Mouse (Mus musculus) heart, adult 8-10 months (tissue): ENCODE data around the gene Cyb561d2. TPM values are rescaled to one million over a fixed set of nuclear protein-coding genes. Genes with fewer than 3 reads are reported as not detected.

Experiments used
- DNase-seq: peaks from one replicate; pipeline ENCODE4 v3.0.0; 2022; ENCODE audit warnings: low spot score
- total RNA-seq, 4 experiments: library from RNA; stranded (reverse); gene quantifications; 2 replicates each; pipeline ENCODE4 v1.2.4; 2022

Cyb561d2 gene
- total RNA-seq, 4 experiments from 2014 or later = 5.1 to 6.3 (median 5.4) TPM

DNA sequence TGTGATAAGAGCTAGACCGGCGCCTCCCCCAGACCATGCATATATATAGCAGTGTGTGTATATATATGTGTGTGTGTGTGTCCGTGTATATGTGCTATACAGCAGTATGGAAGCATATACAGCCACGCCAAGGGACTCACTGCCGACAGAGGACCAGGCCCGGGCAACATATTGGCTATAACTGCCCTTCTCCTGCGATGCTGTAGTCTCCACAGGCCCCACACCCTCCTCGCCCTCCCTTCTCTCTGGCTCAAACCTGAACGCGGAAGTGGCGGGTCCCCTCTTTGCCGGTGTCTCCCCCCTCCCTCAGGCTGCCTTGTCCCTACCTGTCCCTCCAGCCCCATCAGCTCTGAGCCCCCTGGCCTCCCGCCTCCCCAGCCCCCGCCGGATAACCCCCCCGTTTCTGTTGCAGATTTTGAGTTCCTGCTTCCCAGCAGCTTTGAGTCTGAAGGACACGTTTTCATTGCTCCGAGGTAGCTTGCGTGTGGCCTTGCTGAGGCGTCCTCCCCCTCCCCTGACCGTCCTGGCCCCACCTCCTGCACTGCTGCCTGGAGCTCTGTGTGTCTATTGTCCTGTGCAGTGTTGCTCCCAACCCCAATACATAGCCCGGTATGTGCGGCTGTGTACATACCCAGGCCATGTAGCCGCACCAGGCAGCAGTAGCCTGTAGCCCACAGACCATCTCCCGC lies 20.1 kb downstream of the Cyb561d2 start:
- DNase-seq = no peak

DNA sequence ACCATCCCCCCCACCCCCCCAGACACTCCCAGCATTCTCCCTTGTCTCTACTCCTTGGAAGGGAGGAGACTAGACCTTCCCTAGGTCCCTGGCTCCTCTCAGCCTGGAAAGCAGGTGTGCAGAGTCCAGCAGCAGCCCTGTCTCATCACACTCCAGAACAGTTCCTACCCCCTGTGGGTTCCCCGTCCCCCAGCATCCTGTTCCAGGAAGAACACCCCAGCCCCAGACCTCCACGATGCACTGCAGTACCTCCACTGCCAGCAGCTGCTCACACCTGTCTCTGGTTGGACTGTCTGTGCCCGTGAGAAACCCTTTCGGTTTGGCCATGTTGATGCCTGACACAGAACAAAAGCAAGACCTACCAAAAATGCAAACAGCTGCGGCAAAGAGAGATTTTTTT lies 20.8 kb downstream of the Cyb561d2 start:
- no peak for DNase-seq

DNA sequence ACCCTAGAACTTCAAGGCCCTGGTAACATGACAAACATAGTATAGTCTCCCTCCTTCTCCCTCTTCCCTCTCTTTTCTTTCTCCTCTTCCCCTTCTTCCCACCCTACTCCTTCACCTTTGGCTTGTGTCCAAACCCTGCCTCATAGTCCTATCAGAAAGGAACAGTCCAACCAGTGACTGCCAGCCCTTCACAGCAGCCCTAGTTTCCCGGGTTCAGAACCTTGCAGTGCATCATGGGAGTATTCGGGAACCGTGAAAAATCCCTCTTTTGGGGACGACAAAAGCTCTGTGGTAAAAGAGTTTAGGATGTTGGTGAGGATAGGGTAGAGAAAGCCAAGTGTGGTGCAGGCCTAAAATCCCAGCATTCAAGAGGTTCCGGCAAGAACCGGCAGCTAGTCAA lies 21.7 kb downstream of the Cyb561d2 start:
- no peak for DNase-seq

DNA sequence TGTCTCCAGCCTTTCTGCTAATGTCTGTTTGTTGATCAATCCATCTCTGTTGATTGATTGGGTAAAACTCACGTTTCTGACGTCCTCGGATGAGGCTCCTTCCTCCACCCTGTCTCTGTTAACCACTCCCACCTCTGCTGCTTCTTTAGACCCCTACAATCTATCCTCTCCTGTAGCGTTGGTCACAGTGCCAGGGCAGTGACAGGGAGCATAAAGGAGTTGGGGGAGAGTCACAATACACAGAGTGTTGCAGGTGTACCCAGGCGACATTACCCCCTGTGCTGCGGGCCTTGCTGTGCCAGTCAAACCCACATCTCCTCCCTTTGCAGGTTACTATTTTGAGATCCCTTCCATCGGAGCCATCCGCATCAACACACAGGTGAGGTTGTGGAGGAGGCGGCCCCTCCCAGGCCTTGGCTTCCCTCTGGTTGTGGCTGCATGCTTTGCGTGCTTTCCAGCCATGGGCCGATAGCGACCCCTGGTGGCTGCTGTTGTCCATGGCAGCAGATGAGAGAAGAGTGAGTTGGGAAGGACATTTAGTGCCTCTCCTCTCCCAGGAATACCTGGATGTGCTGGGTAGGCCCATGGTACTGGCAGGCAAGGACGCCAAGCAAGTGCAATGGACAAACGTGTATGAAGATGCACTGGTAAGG lies 27.6 kb downstream of the Cyb561d2 start:
- peak; percentile 74 for DNase-seq

DNA sequence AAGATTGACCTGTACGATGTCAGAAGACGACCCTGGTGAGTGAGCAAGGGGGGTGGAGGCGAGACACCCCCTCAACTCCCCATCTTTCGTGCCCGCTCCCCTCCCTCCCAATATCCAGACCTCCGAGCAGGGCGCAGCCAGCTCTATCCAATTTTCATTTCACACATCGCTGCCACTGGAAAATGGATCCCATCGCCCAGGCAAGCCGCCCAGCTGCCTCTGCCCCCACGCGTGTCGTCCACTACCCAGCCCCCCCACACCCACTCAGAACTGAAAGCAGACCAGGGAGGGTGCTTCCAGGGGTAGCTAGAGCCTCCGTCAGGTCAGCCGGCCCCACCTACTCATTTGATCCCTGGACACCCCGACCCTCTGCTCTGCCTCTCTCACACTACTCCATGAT lies 29.7 kb downstream of the Cyb561d2 start:
- DNase-seq = no peak

DNA sequence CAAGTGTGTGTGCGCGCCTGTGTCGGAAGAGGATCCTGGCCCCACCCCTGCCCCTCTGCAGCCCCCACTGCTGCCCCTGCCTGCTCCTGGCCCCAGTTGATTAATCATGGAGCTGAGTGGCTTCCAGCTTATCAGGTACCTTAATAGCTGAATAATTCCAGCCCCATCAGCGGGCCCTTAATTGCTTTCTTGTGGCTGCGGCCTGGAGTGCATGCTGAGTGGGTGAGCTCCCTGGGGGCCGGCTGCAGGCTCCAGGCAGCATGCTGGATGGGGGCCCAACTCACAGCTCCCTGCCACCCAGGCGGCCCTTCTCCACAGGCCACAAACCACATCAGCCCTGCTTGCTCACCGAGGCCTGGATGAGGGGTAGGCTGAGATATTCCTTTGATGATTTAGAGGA lies 30.6 kb downstream of the Cyb561d2 start:
- no peak for DNase-seq

DNA sequence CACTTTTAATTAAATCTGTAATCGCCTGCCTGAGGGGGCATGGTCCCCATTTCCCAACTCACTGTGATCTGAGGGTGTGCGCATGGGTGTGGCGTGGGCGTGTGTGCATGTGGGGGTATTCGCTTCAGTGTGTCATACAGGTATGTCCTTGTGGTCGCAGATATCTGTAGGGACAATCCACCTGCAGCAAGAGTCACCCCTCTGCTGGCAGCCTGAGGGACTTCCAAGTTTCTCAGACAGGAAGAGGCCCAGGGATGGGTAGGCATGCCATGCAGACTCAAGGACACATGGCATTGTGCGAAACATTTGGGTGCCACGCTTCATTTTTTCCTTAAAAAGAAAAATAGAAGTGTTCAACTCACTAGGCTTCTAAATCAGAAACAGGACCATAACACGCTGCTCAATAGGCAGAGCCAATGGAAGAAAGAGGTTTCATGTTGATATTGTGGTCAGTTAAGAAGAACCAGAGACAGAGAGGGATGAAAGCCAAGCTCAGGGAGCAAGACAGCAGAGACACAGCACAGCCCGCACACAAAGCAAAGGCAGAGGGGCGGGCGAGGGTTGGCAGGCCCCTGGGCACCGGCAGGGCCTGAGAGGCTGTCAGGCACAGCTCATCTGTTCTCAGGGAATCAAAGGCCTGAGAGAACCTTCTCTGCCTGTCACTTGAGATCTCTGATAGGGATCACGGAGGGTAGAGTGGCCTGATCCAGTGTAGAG lies 31.5 kb downstream of the Cyb561d2 start:
- no peak for DNase-seq

DNA sequence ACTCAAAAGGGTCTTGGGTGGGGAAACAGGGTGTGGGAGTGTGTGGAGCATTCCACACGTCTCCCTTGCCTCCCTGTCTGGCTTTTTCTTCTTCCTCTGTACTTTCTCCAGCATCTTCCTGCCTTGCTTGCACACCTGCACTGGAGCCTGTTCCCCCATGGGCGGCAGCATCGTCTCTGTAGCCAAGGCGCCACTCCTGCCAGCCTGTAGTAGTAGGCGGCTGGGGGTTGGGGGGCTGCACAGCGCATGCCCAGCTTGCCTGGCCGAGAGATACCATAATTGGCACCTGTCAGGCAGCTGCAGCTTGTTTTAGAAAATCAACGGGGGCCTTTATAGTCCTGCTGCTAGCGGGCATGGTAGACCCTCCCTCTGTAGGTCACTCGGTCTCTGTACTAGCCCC lies 33.7 kb downstream of the Cyb561d2 start:
- no peak for DNase-seq

DNA sequence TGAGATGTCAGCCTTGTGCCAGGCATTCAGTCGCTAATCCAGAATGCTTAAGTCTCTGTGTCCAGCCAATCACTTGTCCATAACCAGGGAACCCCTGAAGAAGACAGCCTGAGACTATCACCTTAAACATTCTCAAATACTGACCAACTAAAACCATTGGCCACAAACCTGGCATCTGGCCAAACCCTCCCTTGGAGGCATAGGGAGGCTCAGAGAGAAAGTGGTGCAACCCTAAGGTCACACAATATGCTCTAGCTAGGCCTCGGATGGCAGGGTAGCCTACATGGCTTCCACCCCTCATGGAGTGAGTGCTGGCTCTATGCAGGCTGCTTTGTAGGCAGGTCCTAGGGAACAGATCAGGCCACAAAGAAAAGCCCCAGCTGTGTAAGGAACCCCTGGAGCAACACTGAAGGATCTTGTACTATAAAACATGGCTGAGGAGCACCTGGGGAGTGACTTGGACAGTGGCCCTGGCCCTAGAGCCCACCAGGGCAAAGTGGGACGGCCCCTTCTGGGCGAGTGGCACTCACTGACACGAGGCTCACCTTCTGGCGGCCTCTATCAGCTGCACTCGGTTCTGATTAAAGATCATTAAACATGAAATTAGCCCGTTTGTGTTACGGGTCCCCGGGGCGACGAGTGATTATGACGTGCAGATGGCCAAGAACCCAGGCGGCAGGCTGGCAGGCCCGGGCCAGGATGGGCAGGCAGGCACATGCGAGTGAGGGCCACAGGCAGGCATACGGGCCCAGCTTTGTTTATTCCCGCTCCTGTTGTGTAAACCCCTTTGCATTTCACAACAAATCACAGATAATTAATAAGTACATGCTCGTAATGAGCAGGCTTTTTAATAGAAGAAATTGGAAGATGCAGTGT lies 37.1 kb downstream of the Cyb561d2 start:
- DNase-seq = no peak

DNA sequence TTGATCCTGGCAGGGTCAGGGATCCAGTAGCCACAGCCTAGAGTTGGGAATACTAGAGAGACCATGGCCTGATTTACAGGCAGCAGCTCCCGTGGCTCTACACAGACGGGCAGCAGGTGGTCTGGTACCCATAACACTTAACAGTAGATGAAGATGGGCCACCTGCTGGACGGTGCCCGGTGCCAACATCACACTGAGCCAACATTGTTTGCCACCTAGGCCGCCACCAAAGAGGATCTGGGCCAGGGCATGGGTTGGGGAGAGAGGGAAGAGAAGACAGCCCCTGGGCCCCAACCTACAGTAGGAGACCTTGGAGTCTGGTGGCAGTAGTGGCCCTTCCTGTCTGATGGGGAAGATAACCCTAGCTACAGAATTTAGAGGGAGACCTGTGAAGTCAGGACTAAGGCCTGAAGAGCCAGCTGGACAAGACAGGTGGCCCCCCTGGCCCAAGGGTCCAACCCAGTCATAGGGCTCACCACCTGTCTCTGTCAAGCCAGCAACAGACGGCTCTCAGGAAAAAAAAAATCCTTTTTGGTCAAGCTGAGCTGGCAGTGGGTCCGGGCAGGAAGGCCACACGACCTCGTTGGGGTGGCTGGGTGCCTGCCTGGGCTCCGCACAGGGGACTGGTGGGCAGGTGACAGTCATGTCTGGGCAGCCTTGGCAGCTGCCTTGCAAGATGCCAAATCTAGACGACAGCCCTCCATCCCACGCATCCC lies 39.7 kb downstream of the Cyb561d2 start:
- no peak for DNase-seq

DNA sequence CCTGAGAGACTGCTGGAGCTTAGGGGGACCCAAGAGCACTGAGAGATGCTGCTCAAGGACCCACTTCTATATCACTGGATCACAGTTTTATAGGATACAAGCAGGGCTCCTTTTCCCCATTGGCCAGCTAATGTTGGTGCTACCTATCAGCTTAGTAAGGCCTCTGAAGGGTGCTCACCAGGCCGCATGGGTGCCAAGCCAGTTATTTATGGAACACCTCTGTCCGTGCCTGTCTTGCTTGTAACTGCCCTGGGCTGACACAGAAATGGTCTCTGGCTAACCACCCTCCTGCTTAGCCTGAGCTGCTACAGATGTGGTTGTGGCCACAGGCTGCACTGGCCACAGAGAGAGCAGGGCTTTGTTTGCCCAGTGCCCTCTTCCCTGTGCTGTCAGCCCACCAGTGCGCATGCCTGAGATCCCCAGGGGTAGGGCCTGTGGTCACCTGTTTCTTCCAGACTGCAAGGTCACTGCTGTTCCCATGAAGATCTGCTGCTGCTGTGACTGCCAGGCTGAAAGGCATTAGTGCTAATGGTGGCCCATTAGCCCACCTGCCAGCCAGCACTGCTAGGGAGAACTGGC lies 41.2 kb downstream of the Cyb561d2 start:
- DNase-seq = peak; percentile 8

DNA sequence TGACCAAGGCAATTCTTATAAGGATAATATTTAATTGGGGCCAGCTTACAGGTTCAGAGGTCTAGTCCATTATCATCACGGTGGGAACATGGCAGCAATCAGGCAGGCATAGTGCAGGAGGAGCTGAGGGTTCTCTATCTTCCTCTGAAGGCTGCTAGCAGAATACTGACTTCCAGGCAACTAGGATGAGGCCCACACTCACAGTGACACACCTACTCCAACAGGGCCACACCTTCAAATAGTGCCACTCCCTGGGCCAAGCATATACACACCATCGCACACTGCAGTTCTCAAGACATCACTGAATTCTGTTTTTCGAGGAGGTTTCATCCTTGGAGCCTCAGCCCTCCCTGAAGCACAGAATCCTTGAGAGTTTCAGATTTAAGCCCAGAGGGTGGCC lies 45.6 kb downstream of the Cyb561d2 start:
- no peak for DNase-seq

DNA sequence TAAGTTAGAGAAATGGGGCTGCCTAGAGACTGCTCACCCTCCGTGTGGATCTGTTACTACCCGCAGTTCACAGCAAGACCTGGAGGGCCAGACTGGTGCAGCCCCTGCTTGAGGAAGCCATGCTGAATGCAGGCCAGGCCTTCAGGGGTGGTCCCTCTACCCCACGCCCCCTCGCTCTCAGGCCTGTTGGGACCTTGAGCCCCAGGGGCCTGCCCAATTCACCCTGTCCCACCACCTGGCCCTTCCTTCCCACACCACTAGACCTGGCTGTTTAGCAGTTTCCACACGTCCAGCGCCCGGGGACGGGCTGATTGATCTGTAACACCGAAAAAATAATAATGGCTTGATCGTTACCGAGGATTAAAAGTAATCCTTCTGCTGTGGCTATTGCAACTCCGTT lies 47.8 kb downstream of the Cyb561d2 start:
- no peak for DNase-seq

DNA sequence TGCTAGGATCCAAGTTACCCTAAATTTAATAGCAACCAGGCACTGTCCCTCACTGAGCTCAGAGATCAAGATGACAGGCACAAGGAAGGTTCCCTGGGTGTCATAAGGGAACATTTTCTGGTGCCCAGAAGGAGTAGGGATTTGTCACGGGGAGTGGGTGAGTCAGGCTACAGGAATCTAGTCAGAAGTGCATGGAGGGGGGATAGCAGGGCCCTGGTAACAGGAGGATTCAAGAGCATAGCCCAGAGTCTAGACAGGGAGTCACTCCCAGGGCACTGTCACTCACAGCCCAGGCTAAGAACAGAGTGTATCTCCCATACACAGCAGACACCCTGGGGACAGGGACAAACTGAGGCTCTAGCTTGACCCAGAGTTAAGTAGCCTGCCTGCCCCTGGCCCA lies 48.5 kb downstream of the Cyb561d2 start:
- no peak for DNase-seq

DNA sequence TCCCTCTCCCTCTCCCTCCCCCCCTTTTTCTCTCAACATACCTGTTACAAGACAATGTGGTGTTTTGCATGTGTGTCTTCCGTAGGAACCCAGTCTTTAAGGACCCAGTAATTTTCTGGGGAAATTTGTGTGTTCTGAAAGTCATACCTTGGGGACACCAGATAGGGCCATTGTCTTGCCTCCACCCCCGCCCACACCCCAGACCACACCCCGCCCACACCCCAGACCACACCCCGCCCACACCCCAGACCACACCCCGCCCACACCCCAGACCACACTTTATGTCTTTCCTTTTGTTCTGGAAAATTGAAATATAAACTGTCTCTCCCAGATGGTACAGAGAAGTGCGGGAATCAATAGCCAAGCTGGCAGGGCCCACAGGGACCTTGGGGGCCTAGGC lies 51.4 kb downstream of the Cyb561d2 start:
- DNase-seq = no peak

DNA sequence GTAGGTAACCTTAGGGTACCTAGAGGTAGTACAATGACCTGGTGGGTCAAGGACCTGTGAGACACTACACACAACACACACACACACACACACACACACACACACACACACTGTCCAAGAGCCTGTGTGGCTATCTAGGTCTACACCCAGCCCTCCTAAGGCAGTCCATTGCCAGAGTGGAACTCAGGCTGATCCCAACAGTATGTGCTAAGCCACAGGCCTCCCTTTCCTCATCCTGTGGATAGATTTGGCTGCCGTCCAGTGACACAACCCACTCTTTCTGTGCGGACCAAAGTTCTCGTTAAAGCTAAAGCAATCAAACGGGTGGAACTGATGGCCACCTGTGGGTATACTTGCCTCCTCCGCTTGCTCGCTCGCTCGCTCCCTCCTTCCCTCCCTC lies 51.8 kb downstream of the Cyb561d2 start:
- DNase-seq = no peak

Other genes with a start within 250 kb of the Cyb561d2 start
- gene Cish, start 246.2 kb downstream of the Cyb561d2 start, total RNA-seq = 100 to 1,000 TPM in 3 of 4 experiments, 10 to 100 TPM in 1; 87.1 to 234 (median 146) TPM
- gene Hemk1, start 203.8 kb downstream of the Cyb561d2 start, total RNA-seq = 10 to 100 TPM; 17.3 to 24.0 (median 19.9) TPM
- gene 6430571L13Rik, start 201.6 kb downstream of the Cyb561d2 start, total RNA-seq = 10 to 100 TPM in 1 of 4 experiments, 1 to 10 TPM in 3; 5.6 to 10.3 (median 6.4) TPM
- 10 to 100 TPM; 10.4 to 18.4 (median 12.3) TPM for gene Cacna2d2, start 142.6 kb downstream of the Cyb561d2 start, total RNA-seq
- gene Tmem115, start 8.2 kb downstream of the Cyb561d2 start, total RNA-seq = 10 to 100 TPM; 21.2 to 25.6 (median 22.2) TPM
- 10 to 100 TPM; 18.4 to 22.6 (median 21.2) TPM for gene Nprl2, start within 50 bp of the Cyb561d2 start, total RNA-seq
- under 1 TPM in 2 of 4 experiments, not detected in 2; 0.35 to 0.40 TPM for gene Zmynd10, start 5.1 kb upstream of the Cyb561d2 start, total RNA-seq
- gene Rassf1, start 9.4 kb upstream of the Cyb561d2 start, total RNA-seq = 10 to 100 TPM; 12.9 to 14.9 (median 14.4) TPM
- 10 to 100 TPM; 40.0 to 46.9 (median 40.2) TPM for gene Tusc2, start 21.1 kb upstream of the Cyb561d2 start, total RNA-seq
- 10 to 100 TPM; 31.2 to 45.8 (median 40.6) TPM for gene Hyal2, start 25.8 kb upstream of the Cyb561d2 start, total RNA-seq
- 1 to 10 TPM; 4.6 to 6.6 (median 5.1) TPM for gene Hyal1, start 34.7 kb upstream of the Cyb561d2 start, total RNA-seq
- 10 to 100 TPM; 18.8 to 24.3 (median 21.1) TPM for gene Naa80, start 36.7 kb upstream of the Cyb561d2 start, total RNA-seq
- under 1 TPM; 0.20 to 0.72 (median 0.25) TPM for gene Hyal3, start 38.6 kb upstream of the Cyb561d2 start, total RNA-seq
- gene Ifrd2, start 45.4 kb upstream of the Cyb561d2 start, total RNA-seq = 10 to 100 TPM; 43.7 to 58.2 (median 47.5) TPM
- gene Sema3b, start 67.0 kb upstream of the Cyb561d2 start, total RNA-seq = 10 to 100 TPM; 21.1 to 33.0 (median 24.2) TPM
- gene Gnai2, start 93.2 kb upstream of the Cyb561d2 start, total RNA-seq = 100 to 1,000 TPM; 227 to 299 (median 259) TPM
- 10 to 100 TPM; 62.8 to 91.0 (median 81.6) TPM for gene Slc38a3, start 127.3 kb upstream of the Cyb561d2 start, total RNA-seq
- not detected for gene Gnat1, start 137.5 kb upstream of the Cyb561d2 start, total RNA-seq
- gene Sema3f, start 168.3 kb upstream of the Cyb561d2 start, total RNA-seq = 10 to 100 TPM; 11.9 to 16.5 (median 14.3) TPM
- 10 to 100 TPM; 34.0 to 45.4 (median 39.7) TPM for gene Rbm5, start 228.8 kb upstream of the Cyb561d2 start, total RNA-seq